Mouse (Mus musculus): ENCODE measurements around the gene Btbd8.

The Btbd8 gene

GRCm38 (mm10) chr5:107518602-107519001, 80.8 kb downstream of the Btbd8 start:
- no peak for DNase-seq (ENCODE audit: low spot score)

DNA sequence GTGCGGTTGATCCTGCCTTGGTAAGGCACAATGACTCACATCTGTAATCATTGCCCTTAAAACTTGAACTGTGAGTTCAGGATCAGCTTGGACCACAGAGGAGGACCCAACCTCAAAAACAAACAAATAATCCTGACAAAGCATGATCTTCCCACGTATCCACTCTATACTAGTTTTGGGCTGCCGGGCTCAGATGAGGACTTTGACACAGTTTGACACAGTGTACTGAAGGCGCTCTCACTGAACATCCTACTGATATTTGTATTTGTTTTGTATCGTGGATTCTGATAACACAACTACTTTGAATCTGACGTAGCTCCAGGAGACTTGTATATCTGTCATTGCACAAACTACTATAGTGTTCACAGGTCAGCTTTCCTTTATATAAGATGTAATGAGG, 83.6 kb downstream of the Btbd8 start:
- DNase-seq (ENCODE audit: low spot score): no peak

DNA sequence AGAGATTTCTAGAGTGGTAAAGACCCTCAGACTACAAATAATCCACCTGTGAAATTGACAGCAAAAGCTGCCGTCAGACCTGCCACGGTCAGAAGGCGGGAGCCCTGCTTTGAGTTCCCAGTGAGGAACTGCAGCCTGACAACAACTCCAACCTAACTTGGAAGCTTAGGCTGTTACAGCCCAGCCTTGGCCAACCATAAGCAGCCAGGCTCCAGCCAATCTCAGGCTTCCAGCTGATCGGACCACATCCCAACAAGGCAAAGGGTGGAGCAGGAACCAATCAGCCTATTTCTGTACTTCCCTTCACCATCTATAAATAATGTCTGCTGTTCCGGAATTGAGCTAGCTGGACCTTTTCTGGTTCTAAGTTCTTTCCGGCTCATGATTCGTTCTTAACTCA, 84.1 kb downstream of the Btbd8 start:
- no peak for DNase-seq (ENCODE audit: low spot score)

DNA sequence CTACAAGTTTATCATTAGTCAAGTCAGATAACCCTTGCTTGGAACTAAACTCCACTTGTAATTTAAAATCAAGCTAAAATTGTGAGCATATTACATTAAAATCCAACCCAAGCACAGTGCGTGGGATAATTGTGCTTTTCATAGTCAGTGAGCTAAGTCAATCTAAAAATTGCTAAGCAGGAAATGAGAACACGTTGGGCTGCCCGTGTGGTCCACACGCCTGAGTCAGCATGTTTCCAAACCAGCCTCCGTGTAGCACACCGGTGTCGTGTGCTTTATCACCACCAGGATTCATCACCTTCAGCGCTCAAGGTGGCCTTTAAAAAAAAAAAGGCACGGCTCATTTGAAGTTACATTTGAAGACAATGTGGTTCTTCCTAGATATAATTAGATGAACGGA, 86.5 kb downstream of the Btbd8 start:
- no peak for DNase-seq (ENCODE audit: low spot score)

DNA sequence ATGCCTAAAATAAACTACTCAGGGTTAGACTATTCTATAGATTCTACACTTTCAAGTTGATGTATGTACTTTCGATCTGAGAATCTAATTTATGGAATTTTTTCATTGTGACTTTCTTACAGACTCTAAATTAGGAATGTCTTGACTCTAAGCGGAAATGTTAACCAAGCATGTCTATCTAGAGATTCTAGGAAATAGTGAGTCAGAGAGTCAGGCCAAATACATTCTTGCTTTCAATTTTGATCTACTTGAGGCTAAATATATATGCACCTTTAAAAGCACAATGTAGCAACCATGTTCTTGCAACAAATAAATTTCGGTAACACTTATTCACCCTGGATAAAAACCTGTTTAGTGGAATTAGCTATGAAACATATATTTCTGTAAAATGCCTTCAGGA, 91.1 kb downstream of the Btbd8 start:
- DNase-seq (ENCODE audit: low spot score): no peak

DNA sequence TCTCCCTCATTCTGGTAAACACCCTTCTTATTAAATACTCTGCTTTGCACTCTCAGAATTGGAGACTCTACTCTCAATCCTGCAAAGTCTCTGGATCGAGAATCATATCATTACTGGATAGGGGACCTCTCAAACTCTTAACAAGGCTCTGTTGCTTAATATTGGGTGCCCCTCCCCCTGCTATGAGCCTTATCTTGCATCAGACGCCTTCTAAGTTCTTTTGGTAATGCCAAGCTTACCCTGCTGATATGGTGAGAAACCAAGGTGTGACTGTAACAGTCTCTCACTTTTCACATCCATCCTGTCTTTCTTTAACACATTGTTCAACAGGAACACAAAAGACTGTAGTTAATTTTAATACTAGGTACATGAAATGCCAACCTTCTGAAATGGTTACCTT, 95.8 kb downstream of the Btbd8 start:
- DNase-seq (ENCODE audit: low spot score): no peak

DNA sequence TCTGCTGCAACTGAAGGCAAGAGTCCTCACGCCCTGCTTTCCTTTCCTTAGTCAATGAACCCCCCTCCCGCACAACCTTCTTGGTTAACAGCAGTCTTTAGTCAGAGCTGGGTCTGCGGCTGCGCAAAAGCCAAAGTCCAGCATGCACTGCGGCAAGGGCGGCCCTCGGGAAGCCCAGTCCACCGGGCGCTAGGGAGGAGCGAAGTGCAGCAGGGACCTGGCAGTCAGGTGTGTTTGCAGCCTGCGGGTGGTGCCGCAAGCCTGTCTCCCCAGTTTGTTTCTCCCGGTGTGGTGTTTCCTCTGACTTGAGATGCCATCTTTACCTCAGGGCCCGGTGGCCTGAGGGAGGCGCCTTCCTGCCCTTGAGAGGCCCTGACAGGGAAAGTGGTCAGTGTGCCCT, 96.8 kb downstream of the Btbd8 start, which contains the start of gene 1700028K03Rik:
Gene 1700028K03Rik (plus strand): TSS at position 129 of the 400 bp plus-strand sequence.
- DNase-seq (ENCODE audit: low spot score): no peak

GRCm38 (mm10) chr5:107541696-107542095, 103.9 kb downstream of the Btbd8 start:
- no peak for DNase-seq (ENCODE audit: low spot score)

- peak; percentile 67 for DNase-seq (ENCODE audit: low spot score)
Measured at GRCm38 (mm10) chr5:107545927-107546326, 108.1 kb downstream of the Btbd8 start.

- DNase-seq (ENCODE audit: low spot score): no peak
Measured at GRCm38 (mm10) chr5:107547955-107548354, 110.2 kb downstream of the Btbd8 start.

DNA sequence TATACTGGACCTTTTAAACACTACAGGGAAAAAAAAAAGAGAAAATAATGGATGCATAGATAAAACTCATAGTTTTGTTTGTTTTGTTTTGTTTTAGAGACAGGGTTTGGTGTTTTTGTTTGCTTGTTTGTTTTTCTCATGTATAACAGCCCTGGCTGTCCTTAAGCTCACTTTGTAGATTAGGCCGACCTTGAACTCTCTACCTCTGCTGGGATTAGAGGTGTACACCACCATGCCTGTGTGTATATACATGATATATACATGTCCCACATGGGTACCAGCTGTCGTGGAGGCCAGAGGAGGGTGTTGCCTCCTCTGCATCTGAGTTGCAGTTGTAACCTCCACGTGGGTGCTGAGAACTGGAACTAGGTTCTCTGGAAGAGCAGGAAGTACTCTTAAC, 110.6 kb downstream of the Btbd8 start:
- no peak for DNase-seq (ENCODE audit: low spot score)

GRCm38 (mm10) chr5:107554336-107554735, 116.5 kb downstream of the Btbd8 start:
- DNase-seq (ENCODE audit: low spot score): peak; percentile 6

DNA sequence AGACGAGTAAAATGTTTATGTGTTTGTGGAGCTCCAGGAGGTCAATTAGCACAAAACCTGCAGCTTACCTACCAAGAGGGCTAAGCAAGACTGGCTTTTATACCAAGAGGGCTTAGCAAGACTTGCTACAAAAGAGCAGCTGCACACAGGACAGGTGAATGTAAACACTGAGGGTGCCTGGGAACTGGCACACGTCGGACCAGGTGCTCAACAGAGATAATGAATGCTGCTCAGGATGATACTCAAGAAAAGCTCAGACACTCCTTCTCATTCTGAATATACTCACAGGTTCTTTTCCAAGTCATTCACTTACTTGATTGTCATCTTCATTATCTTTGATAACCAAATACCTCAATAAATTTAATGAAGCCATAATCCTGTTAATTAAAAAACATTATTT, 119.2 kb downstream of the Btbd8 start:
- DNase-seq (ENCODE audit: low spot score): no peak
